Mouse (Mus musculus): ENCODE measurements around the gene Rmdn3. TPM values are rescaled to one million over a fixed set of nuclear protein-coding genes. Genes with fewer than 3 reads are reported as not detected.

The Rmdn3 gene
- total and polyA plus RNA-seq, 3 experiments, result 41.8 to 59.1 (median 49.9) TPM

- peaks cover 5% of the 10 kb centered on the region for H3K9me3 ChIP-seq (replicated peaks; ENCODE audit: low read length)
- TF ChIP-seq USF1 (IDR thresholded peaks at IDR 0.05; ENCODE audit: low read depth, low read length) (no peak), UBTF (IDR thresholded peaks at IDR 0.05; ENCODE audit: low read depth, low read length) (no peak), E2F4 (IDR thresholded peaks at IDR 0.05; ENCODE audit: insufficient replicate concordance, low read depth, low read length) (no peak), BHLHE40 (IDR thresholded peaks at IDR 0.05; ENCODE audit: low read depth, low read length) (no peak), CHD2 (IDR thresholded peaks at IDR 0.05; ENCODE audit: low read length) (no peak), GABPA (IDR thresholded peaks at IDR 0.05; ENCODE audit: insufficient replicate concordance, low read depth, low read length) (no peak), KAT2A (IDR thresholded peaks at IDR 0.05; ENCODE audit: insufficient replicate concordance, low read length) (no peak), POLR2A (IDR thresholded peaks at IDR 0.05; ENCODE audit: low read depth, low read length) (peak; percentile 53), ELF1 (IDR thresholded peaks at IDR 0.05; ENCODE audit: low read depth, low read length) (peak; percentile 69), RCOR1 (conservative IDR thresholded peaks at IDR 0.05; ENCODE audit: low read depth, low read length) (no peak), MAZ (IDR thresholded peaks at IDR 0.05; ENCODE audit: low read depth, low read length) (no peak), CTCF (conservative IDR thresholded peaks at IDR 0.05 in 1 of 2, IDR thresholded peaks at IDR 0.05 in 1 of 2; ENCODE audit: low read depth in 2 of 2, low read length in 2 of 2) (no peak), MEF2A (IDR thresholded peaks at IDR 0.05; ENCODE audit: borderline replicate concordance, low read depth, low read length) (peak; percentile 26; the same call in 1 of the 2 replicates), SMC3 (IDR thresholded peaks at IDR 0.05; ENCODE audit: low read depth, low read length) (no peak), JUN (IDR thresholded peaks at IDR 0.05; ENCODE audit: insufficient read depth, low read depth, low read length) (no peak), MYC (IDR thresholded peaks at IDR 0.05; ENCODE audit: low read depth, low read length) (0 out of 2 replicates have a peak, but pooled peaks have one; percentile 24), ETS1 (conservative IDR thresholded peaks at IDR 0.05; ENCODE audit: low read depth, low read length) (peak; percentile 30; the same call in 1 of the 2 replicates), NRF1 (IDR thresholded peaks at IDR 0.05; ENCODE audit: low read depth, low read length) (no peak), CHD1 (IDR thresholded peaks at IDR 0.05; ENCODE audit: low read depth, low read length) (no peak), RAD21 (IDR thresholded peaks at IDR 0.05; ENCODE audit: low read depth, low read length) (no peak), JUND (conservative IDR thresholded peaks at IDR 0.05; ENCODE audit: low read depth, low read length) (no peak), MAFK (IDR thresholded peaks at IDR 0.05; ENCODE audit: insufficient replicate concordance, low read length) (no peak), IRF4 (IDR thresholded peaks at IDR 0.05; ENCODE audit: low read depth, low read length) (peak; percentile 55), ZNF384 (IDR thresholded peaks at IDR 0.05; ENCODE audit: low read depth, low read length) (no peak), TBP (conservative IDR thresholded peaks at IDR 0.05; ENCODE audit: low read depth, low read length) (no peak), ZMIZ1 (IDR thresholded peaks at IDR 0.05; ENCODE audit: low read depth, low read length) (no peak), NELFE (IDR thresholded peaks at IDR 0.05; ENCODE audit: low read depth, low read length) (no peak), POLR2AphosphoS2 (IDR thresholded peaks at IDR 0.05; ENCODE audit: low read depth, low read length) (no peak), SIN3A (IDR thresholded peaks at IDR 0.05; ENCODE audit: low read length) (no peak; the same call in 1 of the 2 replicates), MAX (IDR thresholded peaks at IDR 0.05; ENCODE audit: low read length) (no peak), EP300 (IDR thresholded peaks at IDR 0.05; ENCODE audit: low read length) (no peak), USF2 (conservative IDR thresholded peaks at IDR 0.05; ENCODE audit: low read depth, low read length) (no peak), TCF12 (IDR thresholded peaks at IDR 0.05; ENCODE audit: low read depth, low read length) (peak; percentile 35; the same call in 1 of the 2 replicates), MXI1 (IDR thresholded peaks at IDR 0.05; ENCODE audit: low read depth, low read length) (no peak), HCFC1 (IDR thresholded peaks at IDR 0.05; ENCODE audit: low read depth, low read length) (no peak), PAX5 (IDR thresholded peaks at IDR 0.05; ENCODE audit: low read length) (no peak), ZKSCAN1 (IDR thresholded peaks at IDR 0.05; ENCODE audit: borderline replicate concordance, low read depth, low read length) (no peak), ZC3H11A (IDR thresholded peaks at IDR 0.05; ENCODE audit: low read depth, low read length) (no peak)
- peak overlapping the region; percentile 85 for H3K4me2 ChIP-seq (ENCODE audit: insufficient read depth, low read depth, poor library complexity, severe bottlenecking)
- H3K27me3 ChIP-seq (replicated peaks), result no peaks in the 10 kb centered on the region
- dilution Hi-C loops (cut with MboI; ENCODE audit: extremely low pct_ligation_motif_present, extremely low pct_unique_long_range_greater_than_20kb, low sequenced_read_pairs), result no loop called here
- peaks cover 39 to 90% of the 10 kb centered on the region in 2 experiments for H3K4me1 ChIP-seq (ENCODE audit: control insufficient read depth in 1 of 2, insufficient read depth in 2 of 2)
- peaks cover 18 to 35% of the 10 kb centered on the region in 2 experiments for H3K36me3 ChIP-seq (replicated peaks in 1 of 2; ENCODE audit: control insufficient read depth in 1 of 2, insufficient read depth in 1 of 2, low read length in 1 of 2)
- H3K4me3 ChIP-seq (replicated peaks in 1 of 3; ENCODE audit: low read depth in 2 of 3, low read length in 2 of 3, poor library complexity in 1 of 3), result peak overlapping the region; percentile 54 to 57 (median 57)
- peak overlapping the region; percentile 62 for H3K9ac ChIP-seq (ENCODE audit: insufficient read depth, low read depth)
- in situ Hi-C loops (cut with MboI; ENCODE audit: low pct_ligation_motif_present, low pct_unique_long_range_greater_than_20kb, low sequenced_read_pairs), result loop anchor here (25.0 kb wide), 2 partner anchors 288 to 413 kb away; partner anchors contain the start of genes Ccdc9b and Phgr1
- DNase-seq (ENCODE audit: extremely low read depth), result peak; percentile 52
- H3K79me2 ChIP-seq (replicated peaks; ENCODE audit: control insufficient read depth, extremely low read depth, insufficient read depth, poor library complexity, severe bottlenecking), result no peaks in the 10 kb centered on the region; the same call in 1 of the 2 replicates
- peak overlapping the region; percentile 93 for H3K27ac ChIP-seq (ENCODE audit: insufficient read depth, low read depth)
Observed at GRCm38 (mm10) chr2:119175614-119176013, 18.8 kb upstream of the Rmdn3 start.
